Mouse (Mus musculus): ENCODE measurements at regions not wholly inside any gene's neighbourhood (a gene's known extent, or its start where the extent isn't known, plus 50 kb on each side); places are given as distances from the start of the nearest gene placed in this dataset.
A peak's percentile ranks its signal among the peaks of the same experiment; 100 is the strongest.

- DNase-seq, result no peak
Measured at GRCm38 (mm10) chr9:79111326-79111725, 496.0 kb downstream of the Cd109 start.

- no peak for DNase-seq
Measured at GRCm38 (mm10) chr9:79140970-79141369, 525.6 kb downstream of the Cd109 start.

- no peak for DNase-seq
Measured at GRCm38 (mm10) chr9:79146004-79146403, 530.7 kb downstream of the Cd109 start.

- no peak for DNase-seq
Measured at GRCm38 (mm10) chr9:79165596-79165995, 550.2 kb downstream of the Cd109 start.

- no peak for DNase-seq
Measured at GRCm38 (mm10) chr9:79173036-79173435, 545.6 kb downstream of the Col12a1 start.

GRCm38 (mm10) chr9:79179954-79180353 lies 538.7 kb downstream of the Col12a1 start:
- no peak for DNase-seq

- no peak for DNase-seq
Measured at GRCm38 (mm10) chr9:79195420-79195819, 523.2 kb downstream of the Col12a1 start.

- DNase-seq, result no peak
Measured at GRCm38 (mm10) chr9:79201755-79202154, 516.9 kb downstream of the Col12a1 start.

- no peak for DNase-seq
Measured at GRCm38 (mm10) chr9:79213364-79213763, 505.3 kb downstream of the Col12a1 start.

- DNase-seq, result no peak
Measured at GRCm38 (mm10) chr9:79215986-79216385, 502.6 kb downstream of the Col12a1 start.

- DNase-seq, result no peak
Measured at GRCm38 (mm10) chr9:79216432-79216831, 502.2 kb downstream of the Col12a1 start.

- no peak for DNase-seq
Measured at GRCm38 (mm10) chr9:79233081-79233480, 485.6 kb downstream of the Col12a1 start.

- DNase-seq, result no peak
Measured at GRCm38 (mm10) chr9:79233751-79234150, 484.9 kb downstream of the Col12a1 start.

GRCm38 (mm10) chr9:79269646-79270213 lies 448.9 kb downstream of the Col12a1 start:
- DNase-seq, result no peak

- peak; percentile 17 for DNase-seq
Measured at GRCm38 (mm10) chr9:79270256-79270655, 448.4 kb downstream of the Col12a1 start.

GRCm38 (mm10) chr9:79287849-79288248 lies 430.8 kb downstream of the Col12a1 start:
- no peak for DNase-seq

GRCm38 (mm10) chr9:79295306-79295705 lies 423.3 kb downstream of the Col12a1 start:
- DNase-seq, result no peak

- peak; percentile 5 for DNase-seq
Measured at GRCm38 (mm10) chr9:79301580-79301979, 417.1 kb downstream of the Col12a1 start.

- no peak for DNase-seq
Measured at GRCm38 (mm10) chr9:79310591-79310990, 408.0 kb downstream of the Col12a1 start.

- no peak for DNase-seq
Measured at GRCm38 (mm10) chr9:79317411-79317810, 401.2 kb downstream of the Col12a1 start.

GRCm38 (mm10) chr9:79346371-79347096 lies 372.1 kb downstream of the Col12a1 start:
- peak; percentile 10 for DNase-seq

- DNase-seq, result no peak
Measured at GRCm38 (mm10) chr9:79392020-79392419, 326.6 kb downstream of the Col12a1 start.

- DNase-seq, result no peak
Measured at GRCm38 (mm10) chr9:79414989-79415388, 303.6 kb downstream of the Col12a1 start.

GRCm38 (mm10) chr9:79430417-79430816 lies 288.2 kb downstream of the Col12a1 start:
- no peak for DNase-seq

Data from gastrocnemius, postnatal 25 days (tissue).